Mouse (Mus musculus) limb, embryonic 14.5 days (tissue): ENCODE measurements around the gene Galnt18. TPM values are rescaled to one million over a fixed set of nuclear protein-coding genes. Genes with fewer than 3 reads are reported as not detected.

Experiments used
- ATAC-seq: fragments of 200-750 bp; cut with Nextera tagmentation; 2 replicates; pipeline ENCODE4 v1.8.0; 2017; ENCODE audit warnings: low read depth, moderate number of reproducible peaks, moderate TSS enrichment; ENCODE audit not compliant: low FRiP score
- DNase-seq: peaks from one replicate; pipeline ENCODE4 v3.0.0-alpha.2; 2015; ENCODE audit warnings: low spot score
- H3K27ac ChIP-seq: fragments of 300-500 bp; sonication (generic); replicated peaks from 2 replicates; pipeline ENCODE4 v1.5.1; 2014; ENCODE audit warnings: low read depth, mild to moderate bottlenecking, low read length, moderate library complexity, mixed read lengths
- H3K27me3 ChIP-seq: fragments of 300-500 bp; sonication (generic); 2 replicates; pipeline ENCODE4 v1.6.1; 2014; ENCODE audit warnings: low read length, mixed read lengths; ENCODE audit not compliant: control insufficient read depth, insufficient read depth
- H3K36me3 ChIP-seq: fragments of 300-500 bp; sonication (generic); 2 replicates; pipeline ENCODE4 v1.6.1; 2014; ENCODE audit warnings: mild to moderate bottlenecking, low read length, moderate library complexity, mixed read lengths; ENCODE audit not compliant: control insufficient read depth, insufficient read depth
- H3K4me1 ChIP-seq: fragments of 300-500 bp; sonication (generic); 2 replicates; pipeline ENCODE4 v1.6.1; 2014; ENCODE audit warnings: antibody characterized with exemption, low read length, mixed read lengths; ENCODE audit not compliant: control insufficient read depth, insufficient read depth
- H3K4me2 ChIP-seq: fragments of 300-500 bp; sonication (generic); replicated peaks from 2 replicates; pipeline ENCODE4 v1.6.1; 2014; ENCODE audit warnings: low read depth, mild to moderate bottlenecking, low read length, moderate library complexity; ENCODE audit not compliant: severe bottlenecking
- H3K4me3 ChIP-seq: fragments of 300-500 bp; sonication (generic); replicated peaks from 2 replicates; pipeline ENCODE4 v1.5.1; 2014; ENCODE audit warnings: low read length
- H3K9ac ChIP-seq: fragments of 300-500 bp; sonication (generic); 2 replicates; pipeline ENCODE4 v1.6.1; 2014; ENCODE audit warnings: mild to moderate bottlenecking, low read depth, low read length, moderate library complexity; ENCODE audit not compliant: severe bottlenecking
- H3K9me3 ChIP-seq: fragments of 300-500 bp; sonication (generic); 2 replicates; pipeline ENCODE4 v1.6.1; 2016; ENCODE audit warnings: low read length; ENCODE audit not compliant: control insufficient read depth
- POLR2A ChIP-seq: fragments of 200-500 bp; IDR thresholded peaks from 2 replicates; pipeline ENCODE4 v1.8.0; 2012; ENCODE audit warnings: inconsistent platforms, mild to moderate bottlenecking, moderate library complexity, borderline replicate concordance; ENCODE audit not compliant: insufficient read depth, insufficient read length; ENCODE audit errors: extremely low read depth
- WGBS: fragments of 180-500 bp; shearing (Covaris S2); extraction: QIAGEN DNeasy Blood & Tissue Kit; methylation state at CpG from one replicate; pipeline ENCODE4 v1.1.7; 2014; 5-methylcytosine and 5-hydroxymethylcytosine counted together
- polyA plus RNA-seq, 2 experiments: library from polyadenylated mRNA; depleted of rRNA in 1 of 2; stranded (reverse) in 1 of 2; unstranded in 1 of 2; fragments of >200 nt; fragmentation: Nextera tagmentation in 1 of 2; extraction: Ambion mirVana in 1 of 2; gene quantifications; 2 replicates each; pipeline versions ENCODE4 v1.2.1 to v1.2.3; 2012 to 2014

Gene Galnt18
- polyA plus RNA-seq, 2 experiments, result 19.1 to 24.7 TPM

DNA sequence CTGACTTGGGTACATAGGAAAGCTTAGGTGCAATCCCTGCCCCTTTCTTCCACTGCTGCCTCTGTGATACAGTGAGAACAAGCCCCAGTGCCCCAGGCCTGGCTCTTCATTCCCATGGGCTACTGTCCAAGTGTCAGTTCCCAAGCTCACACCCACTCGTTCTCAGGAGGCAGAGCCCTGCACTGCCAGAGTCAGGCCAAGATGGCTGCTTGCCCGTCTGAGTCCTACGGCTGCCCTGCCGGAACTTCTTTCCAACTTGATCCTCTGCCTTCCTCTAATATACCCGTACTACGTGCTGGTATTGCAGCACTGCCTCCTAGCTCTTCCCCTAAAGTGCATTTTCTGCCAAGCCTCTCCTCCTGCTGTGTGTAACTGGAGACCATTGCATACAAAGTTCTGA, 85.5 kb downstream of the Galnt18 start:
- peaks cover 5% of the 10 kb centered on the region; the same call in 1 of the 2 replicates for H3K4me1 ChIP-seq
- no peak overlapping the region for H3K4me3 ChIP-seq
- no peaks in the 10 kb centered on the region for H3K27me3 ChIP-seq
- no peak overlapping the region for H3K27ac ChIP-seq
- H3K36me3 ChIP-seq, result no peaks in the 10 kb centered on the region
- DNase-seq (peak; percentile 20), ATAC-seq (no peak; the same call in 1 of the 2 replicates)
- no peak overlapping the region for H3K9ac ChIP-seq
- H3K9me3 ChIP-seq, result no peaks in the 10 kb centered on the region
- TF ChIP-seq POLR2A, result no peak
- WGBS, result 52% methylated on average over 6 of the region's 6 CpGs
- no peak overlapping the region for H3K4me2 ChIP-seq

DNA sequence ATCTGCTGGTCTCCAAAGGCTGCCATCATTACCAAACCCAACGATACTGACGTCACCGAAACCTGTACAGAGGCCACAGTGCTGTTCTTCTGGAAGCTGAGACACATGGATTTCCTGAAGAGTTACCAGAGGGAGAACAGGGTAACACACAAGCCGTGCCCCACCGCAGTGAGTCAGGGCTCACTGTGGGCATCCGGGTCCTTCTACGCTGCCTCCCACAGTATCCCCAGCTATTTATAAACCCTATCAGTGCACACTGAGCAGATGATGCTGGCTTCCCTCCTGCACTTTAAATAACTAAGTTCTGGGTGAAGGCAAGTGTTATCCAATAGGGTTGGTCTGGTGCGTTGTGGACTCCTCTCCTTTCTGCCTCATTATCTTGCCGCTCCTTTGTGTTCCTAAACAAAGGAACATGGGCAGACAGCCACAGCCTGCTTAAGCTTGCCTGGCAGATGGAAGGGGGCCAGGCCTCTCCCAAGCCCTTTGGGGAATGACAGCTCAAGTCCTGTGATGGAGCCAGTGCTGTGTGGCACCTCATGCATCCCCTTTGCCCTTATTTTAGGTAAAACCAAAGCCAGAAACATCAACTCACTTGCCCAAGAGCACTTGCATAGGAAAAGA, 87.0 kb downstream of the Galnt18 start:
- no peaks in the 10 kb centered on the region for H3K27me3 ChIP-seq
- no peaks in the 10 kb centered on the region for H3K36me3 ChIP-seq
- peaks cover 5% of the 10 kb centered on the region; the same call in 1 of the 2 replicates for H3K4me1 ChIP-seq
- DNase-seq (no peak), ATAC-seq (no peak)
- WGBS, result 88% methylated on average over 9 of the region's 9 CpGs
- H3K9ac ChIP-seq, result no peak overlapping the region
- no peak overlapping the region for H3K4me3 ChIP-seq
- TF ChIP-seq POLR2A, result no peak
- no peak overlapping the region for H3K27ac ChIP-seq
- no peaks in the 10 kb centered on the region for H3K9me3 ChIP-seq
- H3K4me2 ChIP-seq, result no peak overlapping the region

DNA sequence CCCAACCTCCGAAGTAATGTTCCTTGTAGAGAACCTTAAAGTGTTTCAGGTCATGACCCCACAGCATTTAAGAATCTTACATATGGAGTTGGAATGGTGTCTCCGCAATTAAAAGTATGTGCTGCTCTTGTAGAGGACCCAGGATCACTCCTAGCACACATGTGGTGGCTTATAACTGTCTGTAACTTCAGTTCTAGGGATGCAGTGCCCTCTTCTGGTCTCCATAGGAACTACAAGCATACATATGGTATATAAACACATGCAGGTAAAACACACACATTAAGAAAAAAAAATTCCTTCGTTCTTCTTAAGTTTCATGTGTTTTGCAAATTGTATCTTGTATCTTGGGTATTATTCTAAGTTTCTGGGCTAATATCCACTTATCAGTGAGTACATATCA, 99.7 kb downstream of the Galnt18 start:
- Histone ChIP-seq H3K27ac (no peak overlapping the region), H3K4me2 (no peak overlapping the region), H3K9me3 (no peaks in the 10 kb centered on the region), H3K27me3 (no peaks in the 10 kb centered on the region), H3K4me1 (no peaks in the 10 kb centered on the region), H3K36me3 (no peaks in the 10 kb centered on the region), H3K4me3 (no peak overlapping the region), H3K9ac (no peak overlapping the region)
- ATAC-seq (no peak), DNase-seq (no peak)
- WGBS, result 90% methylated on average over 3 of the region's 3 CpGs
- TF ChIP-seq POLR2A, result no peak

DNA sequence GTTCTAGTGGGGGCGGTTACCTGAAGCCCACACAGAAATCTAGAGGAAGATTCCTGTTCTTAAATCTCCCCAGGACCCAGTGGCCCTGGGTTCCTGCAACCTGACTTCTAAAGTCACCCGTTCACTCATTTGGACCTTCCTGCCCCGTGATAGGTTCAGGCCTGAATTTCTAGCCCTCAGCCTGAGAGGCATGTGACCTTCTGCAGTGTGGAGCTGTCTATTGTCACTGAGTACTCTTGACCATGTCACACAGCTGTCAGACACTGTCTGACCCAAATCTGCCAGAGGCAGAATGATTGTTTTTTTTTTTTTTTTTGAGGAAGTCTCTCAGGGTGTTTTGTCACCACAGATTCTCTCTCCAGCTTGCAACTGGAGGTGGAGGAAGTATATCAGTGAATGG, 103.3 kb downstream of the Galnt18 start:
- DNase-seq, result no peak
- Histone ChIP-seq H3K9ac (no peak overlapping the region), H3K9me3 (no peaks in the 10 kb centered on the region), H3K4me1 (no peaks in the 10 kb centered on the region), H3K4me3 (no peak overlapping the region), H3K27ac (no peak overlapping the region), H3K36me3 (no peaks in the 10 kb centered on the region), H3K27me3 (no peaks in the 10 kb centered on the region), H3K4me2 (no peak overlapping the region)
- no peak for TF ChIP-seq POLR2A
- 87% methylated on average over 3 of the region's 3 CpGs for WGBS
- ATAC-seq, result no peak

DNA sequence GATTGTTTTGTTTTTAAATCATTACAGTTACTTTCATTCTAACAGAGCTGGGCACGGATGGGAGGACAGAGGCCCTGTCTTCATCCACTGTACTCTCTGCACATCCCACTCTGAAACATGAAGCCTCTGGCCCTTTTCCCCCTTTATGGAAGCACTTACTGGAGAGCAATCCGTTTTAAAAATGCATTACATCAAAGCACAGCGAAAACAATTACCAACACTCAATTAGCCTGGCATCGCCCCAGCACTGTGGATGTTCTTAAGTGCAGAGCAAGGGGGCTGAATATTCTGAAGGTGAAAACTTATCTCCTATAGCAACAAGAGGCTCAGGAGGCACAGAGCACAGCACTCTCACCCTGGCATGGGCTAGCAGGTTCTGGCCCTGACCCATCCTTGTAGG, 107.3 kb downstream of the Galnt18 start:
- Histone ChIP-seq H3K9me3 (no peaks in the 10 kb centered on the region), H3K9ac (no peak overlapping the region), H3K27ac (no peak overlapping the region), H3K4me3 (no peak overlapping the region), H3K27me3 (no peaks in the 10 kb centered on the region), H3K36me3 (no peaks in the 10 kb centered on the region), H3K4me1 (no peaks in the 10 kb centered on the region), H3K4me2 (no peak overlapping the region)
- TF ChIP-seq POLR2A, result no peak
- no peak for ATAC-seq
- WGBS, result 30% methylated on average over 4 of the region's 4 CpGs
- no peak for DNase-seq
